Mouse (Mus musculus): Measurements from ENCODE around the gene Olfr591.
"Not testable (repeated sequence)": the region's sequence is repeated elsewhere in the genome, so short reads cannot be mapped to it uniquely, and the experiment has no call there.

Olfr591 gene

GRCm38 (mm10) chr7:103178240-103178639 is at the start of gene Olfr591:
Olfr591 (minus strand) TSS chr7:103178340.
- no peak for DNase-seq (ENCODE audit: low spot score)

- no peak for DNase-seq (ENCODE audit: low spot score)
Measured at GRCm38 (mm10) chr7:103216696-103217095, 38.6 kb upstream of the Olfr591 start, which contains the start of gene Olfr594. Olfr594 (plus strand) TSS chr7:103216996.

GRCm38 (mm10) chr7:103212050-103212449 is 33.9 kb upstream of the Olfr591 start:
- DNase-seq (ENCODE audit: low spot score): not testable (repeated sequence)

GRCm38 (mm10) chr7:103211562-103211961 is 33.4 kb upstream of the Olfr591 start, which contains the start of gene Olfr593:
Olfr593 (plus strand) TSS chr7:103211862.
- no peak for DNase-seq (ENCODE audit: low spot score)

- not testable (repeated sequence) for DNase-seq (ENCODE audit: low spot score)
Measured at GRCm38 (mm10) chr7:103184503-103184902, 6.4 kb upstream of the Olfr591 start, which contains the start of gene Olfr592. Olfr592 (plus strand) TSS chr7:103184803.

GRCm38 (mm10) chr7:103169697-103170096 is 8.4 kb downstream of the Olfr591 start:
- no peak for DNase-seq (ENCODE audit: low spot score)

- no peak for DNase-seq (ENCODE audit: low spot score)
Measured at GRCm38 (mm10) chr7:103156256-103156655, 21.9 kb downstream of the Olfr591 start, which contains the start of gene Olfr589. Olfr589 (minus strand) TSS chr7:103156356.

- no peak for DNase-seq (ENCODE audit: low spot score)
Measured at GRCm38 (mm10) chr7:103140579-103140978, 37.6 kb downstream of the Olfr591 start, which contains the start of gene Olfr588-ps1. Olfr588-ps1 (plus strand) TSS chr7:103140879.

- DNase-seq (ENCODE audit: low spot score): no peak
Measured at GRCm38 (mm10) chr7:103125538-103125937, 52.6 kb downstream of the Olfr591 start, which contains the start of gene Olfr586. Olfr586 (minus strand) TSS chr7:103125638.

- peak; percentile 12 for DNase-seq (ENCODE audit: low spot score)
Measured at GRCm38 (mm10) chr7:103119406-103119805, 58.7 kb downstream of the Olfr591 start.
